Mouse (Mus musculus) ES-E14 (cell line): ENCODE results near the gene Sdr9c7. TPM values are rescaled to one million over a fixed set of nuclear protein-coding genes. Genes with fewer than 3 reads are reported as not detected.

Experiments used
- DNase-seq: peaks from one replicate; pipeline ENCODE4 v3.0.0-alpha.2; 2013; ENCODE audit warnings: low read depth, low spot score
- H3K27ac ChIP-seq: 2 replicates; pipeline ENCODE4 v1.5.1; 2012; ENCODE audit warnings: low read depth, mild to moderate bottlenecking, low read length, moderate library complexity, mixed read lengths; ENCODE audit not compliant: poor library complexity, insufficient read depth, severe bottlenecking
- H3K36me3 ChIP-seq: 2 replicates; pipeline ENCODE4 v1.6.1; 2012; ENCODE audit warnings: mild to moderate bottlenecking, low read length, moderate library complexity, mixed read lengths; ENCODE audit not compliant: control insufficient read depth, poor library complexity, insufficient read depth, severe bottlenecking
- H3K4me1 ChIP-seq, 2 experiments: fragments of 150-350 bp in 1 of 2; sonication (generic) in 1 of 2; 2 replicates each; pipeline ENCODE4 v1.6.1; 2012; ENCODE audit warnings: low read length in 2 of 2, mild to moderate bottlenecking in 1 of 2, mixed read lengths in 1 of 2; ENCODE audit not compliant: control insufficient read depth in 2 of 2, insufficient read depth in 2 of 2, poor library complexity in 1 of 2
- H3K4me3 ChIP-seq, 2 experiments: fragments of 150-350 bp in 1 of 2; sonication (generic) in 1 of 2; 2 replicates each; pipeline ENCODE4 v1.5.1; 2012; ENCODE audit warnings: low read length in 2 of 2, low read depth in 1 of 2, mild to moderate bottlenecking in 1 of 2, mixed read lengths in 1 of 2; ENCODE audit not compliant: insufficient read depth in 1 of 2, poor library complexity in 1 of 2, severe bottlenecking in 1 of 2
- H3K9ac ChIP-seq: 2 replicates; pipeline ENCODE4 v1.6.1; 2012; ENCODE audit warnings: low read depth, mild to moderate bottlenecking, low read length, mixed read lengths; ENCODE audit not compliant: poor library complexity, insufficient read depth, severe bottlenecking
- H3K9me3 ChIP-seq: fragments of 150-350 bp; sonication (generic); 2 replicates; pipeline ENCODE4 v1.6.1; 2012; ENCODE audit warnings: low read depth, mild to moderate bottlenecking, low read length; ENCODE audit not compliant: control insufficient read depth, insufficient read depth
- CHD2 ChIP-seq: IDR thresholded peaks from 2 replicates; pipeline ENCODE4 v1.6.1; 2014; ENCODE audit warnings: mild to moderate bottlenecking, low read depth, low read length, inconsistent platforms
- HCFC1 ChIP-seq: IDR thresholded peaks from 2 replicates; pipeline ENCODE4 v1.6.1; 2012; ENCODE audit warnings: low read length, inconsistent platforms, borderline replicate concordance; ENCODE audit not compliant: insufficient read depth
- MAFK ChIP-seq: IDR thresholded peaks from 2 replicates; pipeline ENCODE4 v1.6.1; 2014; ENCODE audit warnings: mild to moderate bottlenecking, low read depth, low read length, inconsistent platforms; ENCODE audit not compliant: insufficient read depth
- ZC3H11A ChIP-seq: IDR thresholded peaks from 2 replicates; pipeline ENCODE4 v1.6.1; 2012; ENCODE audit warnings: low read depth, mild to moderate bottlenecking, inconsistent platforms, low read length, borderline replicate concordance
- ZNF384 ChIP-seq: IDR thresholded peaks from 2 replicates; pipeline ENCODE4 v1.6.1; 2012; ENCODE audit warnings: low read depth, low read length, inconsistent platforms
- in situ Hi-C, 2 experiments: fragments of 600-800 bp; cut with MboI; formaldehyde crosslinking; loops; one replicate each; pipeline ENCODE4 v1.15.1; 2025; ENCODE audit warnings: low sequenced_read_pairs in 2 of 2, inconsistent platforms in 1 of 2; ENCODE audit not compliant: unreplicated experiment in 2 of 2
- total RNA-seq: library from RNA; depleted of rRNA; stranded (reverse); fragments of 300-350 nt; gene quantifications from 2 replicates; pipeline ENCODE4 v1.2.3, GENCODE M21; 2012

The Sdr9c7 gene
- total RNA-seq, 1 experiment, result 0.27 TPM

- DNase-seq, result peak; percentile 54
- TF ChIP-seq ZC3H11A, result peak; percentile 17; the same call in 1 of the 2 replicates
- TF ChIP-seq HCFC1, result no peak
- in situ Hi-C loops, result no loop called here
- H3K9me3 ChIP-seq, result no peaks in the 10 kb centered on the region
- no peaks in the 10 kb centered on the region for H3K36me3 ChIP-seq
- H3K4me3 ChIP-seq, result no peak overlapping the region
- no peak overlapping the region for H3K9ac ChIP-seq
- no peak overlapping the region for H3K27ac ChIP-seq
- H3K4me1 ChIP-seq, result no peaks in the 10 kb centered on the region
These were observed 25.8 kb upstream of the Sdr9c7 start for GRCm38 (mm10) chr10:127872484-127872883.

GRCm38 (mm10) chr10:127877681-127878080 lies 20.6 kb upstream of the Sdr9c7 start:
- Histone ChIP-seq H3K4me3 (no peak overlapping the region), H3K36me3 (no peaks in the 10 kb centered on the region), H3K4me1 (peaks cover 7 to 18% of the 10 kb centered on the region in 2 experiments), H3K9ac (no peak overlapping the region), H3K27ac (no peak overlapping the region), H3K9me3 (no peaks in the 10 kb centered on the region)
- no peak for TF ChIP-seq HCFC1
- no peak for TF ChIP-seq ZC3H11A
- no peak for TF ChIP-seq CHD2
- no peak for TF ChIP-seq ZNF384
- no peak for TF ChIP-seq MAFK
- in situ Hi-C loops, result no loop called here
- DNase-seq, result no peak

- Histone ChIP-seq H3K4me1 (peaks cover 7 to 18% of the 10 kb centered on the region in 2 experiments), H3K4me3 (no peak overlapping the region), H3K9me3 (no peaks in the 10 kb centered on the region), H3K27ac (no peak overlapping the region), H3K9ac (no peak overlapping the region; the same call in 1 of the 2 replicates), H3K36me3 (no peaks in the 10 kb centered on the region)
- TF ChIP-seq ZC3H11A (no peak), CHD2 (no peak), HCFC1 (no peak), MAFK (no peak), ZNF384 (no peak)
- no peak for DNase-seq
- in situ Hi-C loops, result no loop called here
These were observed 19.9 kb upstream of the Sdr9c7 start for GRCm38 (mm10) chr10:127878262-127879057.

- H3K4me1 ChIP-seq, result peaks cover 7 to 19% of the 10 kb centered on the region in 2 experiments
- TF ChIP-seq HCFC1, result no peak
- no peaks in the 10 kb centered on the region for H3K36me3 ChIP-seq
- H3K9ac ChIP-seq, result peak overlapping the region; percentile 43; the same call in 1 of the 2 replicates
- DNase-seq, result no peak
- in situ Hi-C loops, result no loop called here
- no peak overlapping the region for H3K27ac ChIP-seq
- peak overlapping the region in 1 of 2 experiments; percentile 35; a peak in 2 of 4 replicates for H3K4me3 ChIP-seq
- no peaks in the 10 kb centered on the region for H3K9me3 ChIP-seq
These were observed 19.1 kb upstream of the Sdr9c7 start for GRCm38 (mm10) chr10:127879155-127879688.

GRCm38 (mm10) chr10:127881041-127881440 lies 17.3 kb upstream of the Sdr9c7 start:
- in situ Hi-C loops, result no loop called here
- Histone ChIP-seq H3K27ac (no peak overlapping the region), H3K4me3 (no peak overlapping the region), H3K4me1 (peaks cover 7 to 20% of the 10 kb centered on the region in 2 experiments), H3K9me3 (no peaks in the 10 kb centered on the region), H3K36me3 (no peaks in the 10 kb centered on the region), H3K9ac (no peak overlapping the region)
- no peak for TF ChIP-seq MAFK
- no peak for TF ChIP-seq ZNF384
- no peak for TF ChIP-seq HCFC1
- no peak for TF ChIP-seq CHD2
- no peak for TF ChIP-seq ZC3H11A
- no peak for DNase-seq
